Mouse (Mus musculus) c-Kit-positive CD71-positive TER-119-positive erythroid progenitor cells, embryonic 14.5 days (primary cell): ENCODE data around the gene Fam24a.

ENCODE experiments used
- DNase-seq: peaks from one replicate; pipeline ENCODE4 v3.0.0-alpha.2; 2013; ENCODE audit warnings: low spot score

The Fam24a gene

GRCm38 (mm10) chr7:131333564-131333963, at the start of gene Fam24a:
TSS of gene Fam24a (plus strand) at chr7:131333864.
- DNase-seq, result no peak

GRCm38 (mm10) chr7:131297151-131297550, 36.5 kb upstream of the Fam24a start:
- DNase-seq, result no peak

- no peak for DNase-seq
These were observed 30.3 kb upstream of the Fam24a start for GRCm38 (mm10) chr7:131303340-131303739.

GRCm38 (mm10) chr7:131306733-131307132, 26.9 kb upstream of the Fam24a start:
- DNase-seq, result no peak

- DNase-seq, result no peak
These were observed 19.2 kb upstream of the Fam24a start for GRCm38 (mm10) chr7:131314493-131314892.

- DNase-seq, result no peak
These were observed 16.1 kb upstream of the Fam24a start for GRCm38 (mm10) chr7:131317587-131317986.

- DNase-seq, result no peak
These were observed 15.3 kb upstream of the Fam24a start for GRCm38 (mm10) chr7:131318340-131318739.

GRCm38 (mm10) chr7:131322192-131322591, 11.5 kb upstream of the Fam24a start, which contains the start of gene Cuzd1:
TSS of gene Cuzd1 (minus strand) at chr7:131322292.
- DNase-seq, result no peak

- no peak for DNase-seq
These were observed 6.6 kb upstream of the Fam24a start for GRCm38 (mm10) chr7:131327054-131327453.

GRCm38 (mm10) chr7:131329416-131329815, 4.2 kb upstream of the Fam24a start, which contains the start of gene Fam24b:
TSS of gene Fam24b (minus strand) at chr7:131329516.
- no peak for DNase-seq

GRCm38 (mm10) chr7:131331688-131332087, 2.0 kb upstream of the Fam24a start:
- no peak for DNase-seq

GRCm38 (mm10) chr7:131337502-131338068, 3.9 kb downstream of the Fam24a start:
- no peak for DNase-seq

- DNase-seq, result no peak
These were observed 12.3 kb downstream of the Fam24a start for GRCm38 (mm10) chr7:131345856-131346541.

- DNase-seq, result no peak
These were observed 22.4 kb downstream of the Fam24a start for GRCm38 (mm10) chr7:131356105-131356504.

- DNase-seq, result no peak
These were observed 28.6 kb downstream of the Fam24a start for GRCm38 (mm10) chr7:131362269-131362614.

- peak; percentile 87 for DNase-seq
These were observed 29.1 kb downstream of the Fam24a start, which contains the start of gene 2310057M21Rik for GRCm38 (mm10) chr7:131362615-131363300. TSS of gene 2310057M21Rik (minus strand) at chr7:131362759.

GRCm38 (mm10) chr7:131364131-131364530, 30.5 kb downstream of the Fam24a start:
- DNase-seq, result no peak

- DNase-seq, result peak; percentile 88
These were observed 37.2 kb downstream of the Fam24a start, which contains the start of gene Pstk for GRCm38 (mm10) chr7:131370648-131371469. TSS of gene Pstk (plus strand) at chr7:131371141.

GRCm38 (mm10) chr7:131371470-131371860, 37.8 kb downstream of the Fam24a start:
- DNase-seq, result no peak

- DNase-seq, result peak; percentile 41
These were observed 38.4 kb downstream of the Fam24a start for GRCm38 (mm10) chr7:131371880-131372651.
